Mouse (Mus musculus): ENCODE measurements around the gene Cphx1. TPM values are rescaled to one million over a fixed set of nuclear protein-coding genes. Genes with fewer than 3 reads are reported as not detected.

The Cphx1 gene
- total RNA-seq, 2 experiments from 2014 or later, result not detected

Other genes with a start within 250 kb of the Cphx1 start
- 10 to 100 TPM; 26.0 to 27.7 TPM for gene Ppif, start 244.2 kb upstream of the Cphx1 start, total RNA-seq (2021)
- gene Zcchc24, start 169.3 kb upstream of the Cphx1 start, total RNA-seq (2021), result 10 to 100 TPM; 56.1 to 59.0 TPM
- 10 to 100 TPM; 64.8 to 69.7 TPM for gene Anxa11, start 96.1 kb upstream of the Cphx1 start, total RNA-seq (2021)
- gene Plac9a, start 35.2 kb upstream of the Cphx1 start, total RNA-seq (2021), result 1 to 10 TPM in 1 of 2 experiments, not detected in 1; 1.2 TPM
- 1 to 10 TPM; 6.1 to 7.2 TPM for gene Tmem254a, start 10.6 kb upstream of the Cphx1 start, total RNA-seq (2021)
- under 1 TPM in 1 of 2 experiments, not detected in 1; 0.47 TPM for gene Duxbl1, start 40.3 kb downstream of the Cphx1 start, total RNA-seq (2021)
- gene Gm9780, start 104.4 kb downstream of the Cphx1 start, total RNA-seq (2021), result 1 to 10 TPM; 3.0 to 5.3 TPM
- 10 to 100 TPM; 34.3 to 34.5 TPM for gene Tmem254c, start 129.1 kb downstream of the Cphx1 start, total RNA-seq (2021)
- gene Cphx2, start 143.2 kb downstream of the Cphx1 start, total RNA-seq (2021), result not detected
- not detected for gene Cphx3, start 144.0 kb downstream of the Cphx1 start, total RNA-seq (2021)
- gene Duxbl2, start 180.0 kb downstream of the Cphx1 start, total RNA-seq (2021), result 1 to 10 TPM; 1.5 to 2.6 TPM
- 10 to 100 TPM in 1 of 2 experiments, 1 to 10 TPM in 1; 9.9 to 11.1 TPM for gene Plac9b, start 244.2 kb downstream of the Cphx1 start, total RNA-seq (2021)

Measured in layer of hippocampus, postnatal 25 days (tissue).